Mouse (Mus musculus): ENCODE results near the gene Creg1.

The Creg1 gene

DNA sequence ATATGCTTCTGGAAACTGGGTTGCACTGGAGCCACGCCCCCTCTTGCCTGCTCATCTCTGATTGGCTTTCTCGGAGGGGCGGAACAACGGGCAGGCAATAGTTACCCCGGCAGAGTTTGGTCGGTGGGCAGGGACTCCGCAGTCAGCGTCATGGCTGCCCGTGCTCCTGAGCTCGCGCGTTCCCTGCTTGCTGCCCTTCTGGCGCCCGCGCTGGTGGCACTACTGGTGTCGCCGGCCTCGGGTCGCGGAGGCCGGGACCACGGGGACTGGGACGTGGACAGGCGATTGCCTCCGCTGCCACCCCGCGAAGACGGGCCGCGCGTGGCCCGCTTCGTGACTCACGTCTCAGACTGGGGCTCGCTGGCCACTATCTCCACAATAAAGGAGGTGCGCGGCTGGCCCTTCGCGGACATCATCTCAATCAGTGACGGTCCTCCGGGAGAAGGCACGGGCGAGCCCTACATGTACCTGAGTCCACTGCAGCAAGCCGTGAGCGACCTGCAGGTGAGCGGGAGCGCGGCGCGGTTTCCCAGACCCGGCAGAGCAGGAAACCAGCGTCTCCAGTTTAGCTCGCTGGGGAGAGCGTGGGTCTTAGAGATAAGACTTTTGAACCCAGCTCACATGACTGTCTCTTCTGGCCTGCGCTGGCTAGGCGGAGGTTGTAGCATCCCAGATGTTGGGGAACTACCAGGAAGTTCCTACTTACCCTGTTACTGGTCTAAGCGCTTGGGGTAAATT, at the start of gene Creg1:
Gene Creg1 (plus strand): TSS at position 112 of the 738 bp plus-strand sequence.
- DNase-seq (ENCODE audit: low spot score): peak; percentile 94

DNA sequence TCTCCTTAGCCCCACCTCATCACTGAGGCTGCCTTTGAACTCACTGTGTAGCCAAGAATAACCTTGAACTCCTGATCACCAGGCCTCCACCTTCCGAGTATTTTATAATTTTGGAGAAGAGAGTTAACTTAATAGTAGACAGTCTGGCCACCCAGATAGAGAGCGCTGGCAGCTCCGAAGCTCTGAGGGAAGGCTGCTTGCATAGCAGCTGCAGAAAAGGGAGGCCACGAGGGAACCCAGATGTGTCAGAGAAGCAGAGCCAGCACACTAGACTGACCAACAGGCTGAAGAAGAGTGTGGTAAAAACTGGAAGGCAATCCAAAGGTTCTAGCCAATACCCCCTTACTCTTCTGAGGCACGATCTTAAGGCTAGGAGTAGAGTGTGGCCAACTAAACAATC, 49.7 kb upstream of the Creg1 start:
- DNase-seq (ENCODE audit: low spot score): no peak

DNA sequence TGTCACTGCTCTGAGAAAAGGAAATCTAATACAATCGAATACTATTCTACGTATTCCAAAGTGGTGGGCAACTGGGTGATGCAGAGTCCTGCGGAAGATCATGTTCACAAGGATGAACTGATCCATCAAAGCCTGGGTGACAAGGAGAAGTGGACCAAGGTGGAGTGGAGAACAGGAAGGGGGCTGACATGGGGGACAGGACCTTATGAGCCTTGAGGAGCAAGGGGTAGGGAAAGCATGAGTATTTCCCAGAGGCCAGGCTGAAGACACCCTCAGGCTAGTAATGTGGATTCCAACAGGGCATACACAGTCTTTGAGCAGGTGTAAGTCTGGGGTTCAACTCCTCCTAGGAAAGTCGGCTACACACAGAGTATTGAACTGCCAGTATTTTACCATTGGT, 47.1 kb upstream of the Creg1 start:
- no peak for DNase-seq (ENCODE audit: low spot score)

DNA sequence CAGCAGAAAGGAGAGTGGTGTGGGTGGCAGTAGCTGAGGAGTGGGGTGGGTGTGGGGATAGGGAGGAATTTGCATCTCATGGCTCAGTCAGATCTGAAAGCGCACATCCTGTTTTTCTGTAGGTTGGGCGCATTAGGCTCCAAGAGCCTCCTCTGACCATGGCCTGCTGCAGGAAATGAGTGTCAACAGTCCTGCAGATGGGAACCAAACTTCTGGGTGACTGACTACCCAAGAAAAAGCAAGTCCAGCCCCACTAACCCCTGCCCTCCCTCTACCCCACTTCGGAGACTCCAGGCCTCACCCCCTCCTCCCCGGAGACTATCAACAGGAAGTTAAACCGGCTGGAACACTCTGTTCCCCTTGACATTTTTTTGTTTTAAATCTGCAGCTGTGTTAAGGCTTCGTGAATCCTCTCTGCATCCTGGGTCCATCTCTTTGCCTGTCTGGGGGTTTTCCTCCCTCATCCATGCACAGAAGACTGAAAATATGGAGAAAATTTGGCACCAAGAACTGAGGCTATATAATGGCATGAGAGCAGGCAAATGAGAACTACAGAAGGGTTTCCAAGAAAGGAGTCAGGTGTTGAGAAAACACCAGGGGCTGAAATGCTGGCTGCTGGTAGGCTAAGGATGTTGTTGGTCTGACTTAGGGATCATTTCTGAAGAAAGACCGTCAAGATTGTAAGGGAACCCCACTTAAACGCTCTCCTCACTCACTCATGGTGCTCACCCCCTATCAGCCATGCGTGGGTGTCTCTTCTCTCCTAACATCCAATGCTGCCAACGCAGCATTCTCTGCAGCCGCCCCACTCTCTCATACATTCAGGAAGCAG, 45.6 kb upstream of the Creg1 start:
- peak; percentile 57 for DNase-seq (ENCODE audit: low spot score)

DNA sequence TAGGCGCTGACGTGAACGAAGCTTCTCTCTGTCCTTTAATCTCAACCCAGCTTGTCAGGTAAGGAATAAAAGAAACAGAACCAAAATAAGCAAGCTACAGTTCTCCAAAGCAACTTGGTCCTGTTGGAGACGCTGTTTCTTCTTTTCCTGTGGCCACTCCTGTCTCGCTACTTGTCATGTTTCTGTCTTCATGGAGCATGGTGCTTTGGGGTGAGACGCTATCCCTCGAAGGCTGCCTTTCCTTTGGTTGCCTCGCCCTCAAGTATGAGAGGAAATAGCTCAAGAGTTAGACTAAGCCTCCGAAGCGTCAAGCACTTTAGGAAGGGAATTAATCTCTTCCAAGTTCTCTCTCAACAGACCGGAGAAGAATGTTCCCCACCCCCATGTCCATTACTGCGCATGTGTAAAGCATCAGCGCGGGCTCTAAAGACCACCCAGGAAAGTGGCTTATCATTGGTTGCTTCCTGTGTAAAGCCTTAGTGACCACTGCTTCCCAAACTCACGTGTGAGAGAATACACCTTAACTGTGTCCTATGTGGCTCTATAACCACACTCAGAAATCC, 44.9 kb upstream of the Creg1 start:
- no peak for DNase-seq (ENCODE audit: low spot score)

DNA sequence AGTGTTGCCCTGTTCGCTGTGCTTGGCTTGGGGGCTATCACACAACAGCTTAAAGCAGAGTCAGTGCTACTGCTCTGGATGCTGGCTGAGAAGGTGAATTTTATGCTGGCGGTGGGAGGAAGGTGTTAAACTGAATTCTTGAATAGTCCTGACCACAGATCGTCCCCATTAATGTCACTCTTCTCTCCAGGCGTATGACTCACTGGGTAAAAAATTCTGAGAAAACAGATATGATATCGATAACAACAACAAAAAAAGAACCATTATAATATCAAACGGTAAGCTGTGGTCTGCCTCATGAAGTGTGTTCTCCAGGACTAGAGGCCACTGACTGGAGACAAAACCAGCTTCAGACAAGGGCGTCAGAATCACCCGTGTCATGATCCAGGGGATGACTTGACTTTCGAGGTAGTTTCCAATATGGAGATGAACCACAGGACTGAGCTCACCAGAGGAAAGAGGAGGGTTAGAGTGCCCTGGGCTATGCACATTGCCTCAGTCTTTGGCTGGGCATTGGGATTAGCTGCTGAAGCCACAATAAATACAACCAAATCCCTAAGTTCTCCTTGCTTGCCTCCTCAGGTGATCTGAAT, 40.9 kb upstream of the Creg1 start:
- no peak for DNase-seq (ENCODE audit: low spot score)

DNA sequence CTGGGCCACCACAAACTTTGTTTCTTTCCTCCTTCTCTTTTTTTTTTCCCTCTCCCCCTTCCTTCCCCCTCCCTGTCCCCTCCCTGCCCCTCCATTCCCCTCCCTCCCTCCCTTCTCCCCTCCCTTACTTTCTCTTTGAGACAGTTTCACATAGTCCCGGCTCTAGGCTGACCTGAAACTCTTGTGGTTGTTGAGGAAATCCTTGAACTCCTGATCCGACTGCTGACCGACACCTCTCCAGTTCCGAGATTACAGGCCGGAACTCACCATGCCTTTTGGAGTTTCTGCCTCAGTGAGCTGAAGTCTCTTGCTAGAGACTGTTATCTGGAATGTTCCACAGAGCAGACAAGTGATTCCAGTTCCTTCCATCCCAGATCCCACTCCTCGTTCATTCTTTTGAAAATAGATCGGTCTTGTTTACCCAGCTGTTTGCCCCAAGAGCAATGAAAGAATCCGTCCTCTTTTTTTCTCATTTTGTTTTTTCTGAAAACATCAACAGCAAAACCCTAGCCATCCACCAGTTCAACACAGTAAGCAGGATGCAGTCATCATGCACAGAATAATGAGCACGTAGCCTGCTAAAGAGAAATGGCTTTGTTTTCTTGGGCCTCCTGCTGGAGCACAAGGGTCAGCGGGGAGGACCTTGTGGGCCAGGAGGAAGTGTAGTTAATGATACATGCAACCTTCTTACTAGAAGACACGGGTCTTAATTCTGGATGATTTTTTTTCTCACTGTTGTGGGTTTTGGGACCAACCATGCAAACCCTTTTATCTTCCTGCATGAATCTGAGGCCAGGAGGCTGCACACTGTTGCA, 39.1 kb upstream of the Creg1 start:
- DNase-seq (ENCODE audit: low spot score): peak; percentile 28

DNA sequence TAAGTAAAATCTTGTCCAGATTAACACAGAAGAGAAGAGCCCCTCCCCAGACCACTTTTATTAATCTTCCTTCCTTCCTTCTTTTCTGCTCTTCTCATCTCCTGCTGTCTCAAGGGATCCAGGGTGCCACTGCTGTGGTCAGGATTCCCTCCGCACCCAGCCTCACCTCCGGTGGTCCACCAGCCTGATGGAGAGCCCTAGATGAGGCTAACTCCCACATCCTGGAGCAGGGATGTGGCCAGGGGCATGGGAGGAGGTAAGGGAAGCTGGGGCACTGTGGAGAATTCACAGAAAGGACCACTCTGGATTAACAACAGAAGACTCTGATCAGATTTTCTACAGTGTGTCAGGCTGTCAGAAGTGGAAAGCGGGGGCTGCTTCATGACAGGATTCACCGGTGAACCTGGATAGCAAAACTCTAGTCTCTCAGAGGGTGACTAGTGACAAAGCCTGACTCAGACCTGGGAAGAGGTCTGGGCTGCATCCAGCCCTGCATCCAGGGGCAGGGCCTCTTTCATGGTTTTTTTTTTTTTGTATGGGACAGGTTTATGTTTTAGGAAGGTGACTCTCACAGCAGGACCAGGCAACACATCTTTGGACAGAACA, 38.4 kb upstream of the Creg1 start:
- DNase-seq (ENCODE audit: low spot score): no peak

DNA sequence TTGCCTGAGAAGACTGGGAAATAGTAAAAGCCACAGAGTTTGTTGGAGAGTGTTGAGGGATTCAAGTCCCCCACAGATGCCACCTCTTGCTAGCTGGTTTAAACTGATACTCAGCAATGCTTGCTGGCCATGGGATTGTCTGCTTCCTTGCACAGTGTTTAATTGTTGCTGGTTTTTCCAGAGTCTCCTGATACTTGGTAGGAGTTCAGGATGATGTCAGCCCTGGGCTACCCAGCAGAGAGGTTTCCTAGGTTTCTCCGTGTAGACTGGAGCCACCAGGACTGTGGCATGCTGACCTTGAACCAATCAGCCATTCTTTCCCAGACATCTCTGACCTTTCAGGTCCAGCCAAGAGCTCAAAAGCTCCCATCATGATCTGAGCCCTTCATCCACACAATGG, 36.6 kb upstream of the Creg1 start:
- DNase-seq (ENCODE audit: low spot score): no peak

DNA sequence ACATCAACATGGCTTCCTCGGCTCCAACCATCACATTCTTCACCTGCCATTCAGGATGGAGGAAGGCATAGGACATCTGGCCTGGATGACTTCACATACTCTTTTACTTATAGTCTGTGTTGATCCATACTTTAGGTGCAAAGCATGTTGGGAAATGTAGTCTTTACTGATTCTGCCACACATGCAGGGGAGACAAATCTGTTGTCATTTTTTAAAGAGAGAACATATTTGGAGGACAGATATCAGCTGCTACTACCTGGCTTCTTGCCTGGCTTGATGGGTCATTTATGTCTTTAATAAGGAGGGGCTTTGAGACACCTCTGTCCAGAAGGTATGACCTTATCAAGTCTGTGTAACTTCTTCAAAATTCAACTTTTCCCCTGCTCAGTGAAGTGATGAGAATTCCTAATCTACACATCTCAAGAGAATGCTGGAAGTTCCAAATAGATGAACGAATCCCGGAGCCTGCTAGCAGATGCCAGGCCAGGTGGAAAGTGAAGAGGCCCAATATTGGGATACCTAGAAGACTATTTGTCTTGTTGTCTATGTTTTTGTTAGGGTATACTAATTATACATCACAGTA, 35.4 kb upstream of the Creg1 start:
- no peak for DNase-seq (ENCODE audit: low spot score)

DNA sequence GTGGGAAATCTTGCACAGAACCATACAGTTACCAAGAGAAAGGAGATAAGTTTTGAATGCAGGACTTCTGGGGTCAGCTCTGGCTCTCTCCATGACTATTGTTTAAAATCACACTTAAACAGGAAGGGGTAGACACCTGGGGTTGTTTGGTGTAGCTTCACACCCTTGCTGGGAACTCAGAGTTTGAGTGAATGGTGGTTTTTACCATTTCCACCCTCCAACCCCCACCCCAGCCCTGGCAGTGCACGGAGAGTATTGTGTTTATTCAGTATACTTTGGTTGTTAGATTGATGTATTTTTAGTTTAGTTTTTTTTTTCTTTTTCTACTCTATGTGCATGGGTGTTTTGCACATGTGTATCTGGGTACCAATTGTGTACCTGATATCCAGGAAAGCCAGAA, 33.4 kb upstream of the Creg1 start:
- no peak for DNase-seq (ENCODE audit: low spot score)

DNA sequence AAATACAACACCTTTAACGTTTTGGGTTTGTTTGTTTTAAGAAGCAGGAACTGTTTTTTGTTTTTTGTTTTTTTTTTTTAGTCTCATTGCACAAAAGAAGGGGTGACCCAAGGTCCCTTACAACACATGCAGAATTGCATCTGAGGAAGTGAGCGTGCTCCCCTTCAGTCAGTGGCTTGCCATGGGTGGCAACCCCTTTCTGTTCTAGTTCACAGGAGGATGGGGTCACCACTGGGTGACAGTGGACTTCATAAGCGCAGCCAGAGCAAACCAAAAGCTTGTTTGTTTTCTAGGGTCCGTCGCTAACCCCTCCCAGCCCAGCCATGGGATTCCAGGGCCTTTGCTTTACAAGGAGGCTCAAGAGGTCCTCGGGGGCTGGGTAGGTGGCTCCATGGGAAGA, 32.0 kb upstream of the Creg1 start:
- DNase-seq (ENCODE audit: low spot score): no peak

DNA sequence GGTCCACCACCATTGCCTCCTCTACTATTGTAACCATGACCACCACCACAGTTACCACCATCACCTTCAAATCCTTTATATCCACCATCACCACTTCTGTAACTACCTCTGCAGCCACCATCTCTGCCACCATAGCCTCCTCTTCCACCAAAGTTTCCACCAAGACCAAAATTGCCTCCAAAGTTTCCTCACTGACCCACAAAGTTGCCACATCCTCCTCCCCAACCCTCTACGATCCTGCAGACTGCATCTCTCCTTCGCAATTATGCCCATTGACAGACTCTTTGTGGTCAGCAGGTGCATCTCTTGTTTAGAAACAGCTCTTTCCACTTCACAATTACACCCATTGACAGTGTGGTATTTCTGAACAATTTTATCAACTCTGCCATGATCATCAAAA, 28.7 kb upstream of the Creg1 start:
- no peak for DNase-seq (ENCODE audit: low spot score)

DNA sequence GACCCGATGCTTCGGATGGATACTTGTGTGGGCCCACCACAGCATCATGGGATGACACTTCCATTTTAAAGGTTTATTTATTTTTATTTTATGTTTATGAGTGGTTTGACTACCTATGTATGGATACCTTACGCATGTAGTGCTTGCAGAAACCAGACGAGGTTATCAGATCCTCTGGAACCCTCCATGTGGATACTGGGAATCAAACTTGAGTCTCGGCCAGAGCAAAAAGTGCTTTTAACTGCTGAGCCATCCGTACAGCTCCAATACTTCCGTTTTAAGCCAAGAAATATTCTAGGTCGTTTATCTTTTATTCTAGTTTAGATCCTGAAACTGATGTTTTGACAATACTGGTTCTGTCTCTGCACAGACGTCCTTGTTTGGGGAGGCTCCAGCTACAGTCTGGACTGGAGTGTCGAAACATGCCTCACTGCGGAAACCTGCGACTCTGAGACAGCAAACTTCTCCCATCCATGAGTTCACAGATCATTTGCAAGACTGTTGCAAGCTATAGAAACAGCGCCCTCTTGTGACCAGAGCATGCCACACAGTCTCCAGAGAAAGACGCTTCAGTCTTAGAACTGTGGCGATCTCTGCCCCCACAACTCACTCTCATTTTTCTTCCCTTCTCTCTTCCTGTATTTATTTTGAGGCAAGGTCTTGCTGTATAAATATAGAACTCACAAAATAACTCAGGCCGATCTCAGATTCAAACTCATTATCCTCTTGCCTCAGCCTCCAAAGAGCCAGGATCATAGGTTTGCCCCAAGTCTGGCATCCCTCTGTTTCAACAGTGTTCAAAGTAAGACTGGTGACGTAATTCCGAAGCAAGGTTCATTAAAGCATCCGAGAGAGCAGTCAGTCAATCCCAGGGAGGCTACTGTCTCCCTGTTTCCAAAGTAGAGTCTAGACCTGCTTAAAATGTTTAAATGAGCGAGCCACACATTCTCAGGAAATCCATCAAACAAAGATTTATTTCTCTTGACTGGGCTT, 27.4 kb upstream of the Creg1 start:
- peak; percentile 76 for DNase-seq (ENCODE audit: low spot score)

DNA sequence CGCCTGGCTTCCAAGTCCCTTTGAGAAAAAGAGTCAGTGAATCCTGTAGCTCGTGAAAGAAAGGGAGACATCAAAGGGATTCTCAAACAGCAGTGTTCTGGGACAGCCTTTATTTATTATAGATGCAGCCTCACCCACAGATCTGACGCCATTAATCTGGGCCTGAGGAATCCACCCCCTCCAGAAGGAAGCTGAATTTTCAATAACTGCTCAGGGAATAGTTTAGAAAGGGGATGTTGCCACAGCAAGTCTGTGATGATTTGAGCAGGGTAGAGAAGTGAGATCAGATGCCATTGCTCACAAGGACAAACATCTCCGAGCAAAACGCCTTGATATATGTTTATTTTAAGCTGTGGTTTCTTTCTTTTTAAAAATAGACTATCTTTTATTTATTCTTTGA, 26.1 kb upstream of the Creg1 start:
- DNase-seq (ENCODE audit: low spot score): no peak

DNA sequence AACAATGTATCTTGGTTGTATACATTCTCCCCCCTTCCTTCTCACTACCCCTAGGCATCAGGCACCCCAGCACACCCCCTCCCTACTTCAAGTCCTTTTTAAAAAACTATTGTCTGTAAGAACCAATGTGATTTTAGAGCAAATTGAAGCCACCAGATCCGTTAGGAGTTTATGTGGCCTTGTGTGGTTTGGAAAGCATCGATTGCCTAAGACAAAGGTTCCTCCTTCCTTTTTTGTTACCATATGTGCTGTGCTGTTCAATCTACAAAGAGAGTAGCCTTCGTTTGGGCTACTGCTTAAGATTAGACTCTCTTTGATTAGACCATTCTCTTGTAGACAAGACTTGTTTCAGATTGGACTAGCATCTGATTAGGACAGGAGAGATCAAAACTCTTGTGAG, 25.7 kb upstream of the Creg1 start:
- DNase-seq (ENCODE audit: low spot score): no peak

DNA sequence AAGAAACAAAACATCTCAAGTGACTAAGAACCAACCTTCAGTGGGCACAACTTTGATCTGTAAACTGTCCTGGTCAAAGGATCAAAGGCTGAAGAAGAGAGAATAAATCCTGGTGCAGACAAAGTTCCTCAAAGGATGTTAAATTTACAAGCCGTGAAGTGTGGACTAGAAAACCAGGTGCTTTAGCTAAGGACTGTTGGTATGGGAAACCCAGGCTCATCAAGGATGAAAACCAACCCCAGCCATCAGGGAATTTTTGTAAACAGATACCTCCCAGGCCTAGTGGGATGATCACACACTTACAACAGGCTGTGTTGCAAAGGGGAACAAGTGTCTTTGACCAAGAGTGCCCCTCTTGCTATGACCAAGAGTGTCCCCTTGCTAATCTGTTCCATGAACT, 24.6 kb upstream of the Creg1 start:
- no peak for DNase-seq (ENCODE audit: low spot score)

DNA sequence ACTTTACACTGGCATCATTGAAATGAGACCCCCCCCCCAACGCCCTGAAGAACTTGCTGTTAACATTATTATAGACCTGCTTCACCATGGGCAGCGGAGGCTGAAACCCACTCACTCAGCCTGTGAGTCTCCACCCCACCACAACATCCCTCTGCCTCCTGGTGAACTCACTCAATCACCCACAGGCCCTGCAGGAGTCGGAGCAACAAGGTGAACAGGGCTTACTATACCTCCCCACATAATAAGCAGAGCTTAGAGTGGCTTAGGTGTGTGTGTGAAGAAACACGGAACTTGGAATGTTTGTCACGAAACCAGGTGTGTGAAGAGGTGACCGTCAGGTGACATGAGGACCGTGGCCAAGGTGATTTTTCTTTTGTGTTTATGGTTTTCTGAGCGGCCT, 21.6 kb upstream of the Creg1 start:
- DNase-seq (ENCODE audit: low spot score): no peak

DNA sequence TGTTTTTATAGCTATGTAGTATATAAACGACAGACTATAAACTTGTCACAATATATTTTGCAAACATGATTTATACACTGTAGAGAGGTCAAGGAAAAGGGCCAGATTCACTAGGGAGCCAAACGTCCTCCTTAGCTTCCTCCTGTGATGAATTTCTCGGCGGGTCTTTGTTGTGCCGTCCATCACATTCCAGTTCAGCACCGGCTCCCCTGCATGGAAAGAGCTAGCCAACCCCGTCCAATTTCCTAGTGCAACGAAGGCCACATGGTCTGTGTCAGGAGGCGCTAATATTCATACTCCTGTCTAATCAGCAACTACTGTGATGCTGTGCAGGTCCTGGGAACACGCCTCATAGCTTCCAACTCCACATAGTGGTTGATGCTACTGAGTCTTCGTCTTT, 15.5 kb upstream of the Creg1 start:
- no peak for DNase-seq (ENCODE audit: low spot score)

DNA sequence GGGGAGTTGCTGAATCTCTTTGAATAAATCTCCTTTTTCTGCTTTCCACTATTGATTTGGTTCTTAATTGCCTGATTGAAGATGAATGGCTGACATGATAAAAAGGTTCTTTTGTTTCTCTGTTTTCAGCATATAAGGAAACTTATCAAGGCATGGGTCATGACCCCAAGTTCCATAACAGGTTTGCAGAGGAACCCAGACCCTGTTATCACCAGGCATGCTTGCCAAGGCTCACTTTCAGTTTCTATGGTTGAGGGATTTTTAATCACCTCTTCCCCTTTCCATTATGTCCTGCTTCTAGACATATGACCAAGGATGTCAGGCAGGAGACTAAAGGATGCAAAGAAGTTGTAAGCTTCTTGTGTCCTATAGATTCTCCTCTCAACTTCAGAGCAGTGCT, 12.4 kb upstream of the Creg1 start:
- DNase-seq (ENCODE audit: low spot score): no peak

Data from yolk sac, embryonic 10.5 days (tissue).